Mouse (Mus musculus) embryonic facial prominence, embryonic 14.5 days (tissue): ENCODE measurements around the gene Camta1. TPM values are rescaled to one million over a fixed set of nuclear protein-coding genes. Genes with fewer than 3 reads are reported as not detected.

Experiments used
- ATAC-seq: fragments of 200-750 bp; cut with Nextera tagmentation; 2 replicates; pipeline ENCODE4 v1.8.0; 2017; ENCODE audit warnings: low read depth, moderate number of reproducible peaks, moderate TSS enrichment
- DNase-seq: peaks from one replicate; pipeline ENCODE4 v3.0.0-alpha.2; 2015; ENCODE audit warnings: low spot score
- H3K27ac ChIP-seq: fragments of 300-500 bp; sonication (generic); replicated peaks from 2 replicates; pipeline ENCODE4 v1.5.1; 2014; ENCODE audit warnings: low read depth, mild to moderate bottlenecking, low read length, moderate library complexity
- H3K27me3 ChIP-seq: fragments of 300-500 bp; sonication (generic); replicated peaks from 2 replicates; pipeline ENCODE4 v1.6.1; 2014; ENCODE audit warnings: low read length; ENCODE audit not compliant: control insufficient read depth, insufficient read depth
- H3K36me3 ChIP-seq: fragments of 300-500 bp; sonication (generic); 2 replicates; pipeline ENCODE4 v1.6.1; 2014; ENCODE audit warnings: low read length, mixed read lengths; ENCODE audit not compliant: control insufficient read depth, insufficient read depth
- H3K4me1 ChIP-seq: fragments of 300-500 bp; sonication (generic); 2 replicates; pipeline ENCODE4 v1.6.1; 2014; ENCODE audit warnings: antibody characterized with exemption, low read length; ENCODE audit not compliant: control insufficient read depth, insufficient read depth
- H3K4me2 ChIP-seq: fragments of 300-500 bp; sonication (generic); 2 replicates; pipeline ENCODE4 v1.6.1; 2014; ENCODE audit warnings: low read depth, mild to moderate bottlenecking, low read length, moderate library complexity, mixed read lengths
- H3K4me3 ChIP-seq: fragments of 300-500 bp; sonication (generic); 2 replicates; pipeline ENCODE4 v1.5.1; 2014; ENCODE audit warnings: low read depth, mild to moderate bottlenecking, low read length
- H3K9ac ChIP-seq: fragments of 300-500 bp; sonication (generic); 2 replicates; pipeline ENCODE4 v1.6.1; 2014; ENCODE audit warnings: low read depth, mild to moderate bottlenecking, low read length, moderate library complexity, mixed read lengths
- H3K9me3 ChIP-seq: fragments of 300-500 bp; sonication (generic); 2 replicates; pipeline ENCODE4 v1.6.1; 2016; ENCODE audit warnings: low read length; ENCODE audit not compliant: control insufficient read depth
- WGBS: fragments of 180-500 bp; shearing (Covaris S2); extraction: QIAGEN DNeasy Blood & Tissue Kit; methylation state at CpG from one replicate; pipeline ENCODE4 v1.1.7; 2014; 5-methylcytosine and 5-hydroxymethylcytosine counted together
- polyA plus RNA-seq: library from polyadenylated mRNA; unstranded; fragments of >200 nt; fragmentation: Nextera tagmentation; extraction: Ambion mirVana; gene quantifications from 2 replicates; pipeline ENCODE4 v1.2.1, GENCODE M21; 2014

Gene Camta1
- polyA plus RNA-seq, 1 experiment from 2014 or later = 77.3 TPM

GRCm38 (mm10) chr4:151140368-151140982 is 721.2 kb downstream of the Camta1 start:
- ATAC-seq = peak; percentile 42; the same call in 1 of the 2 replicates
- whole genome bisulfite sequencing = 11% methylated on average over 11 of the region's 20 CpGs

GRCm38 (mm10) chr4:151139053-151139840 is 722.4 kb downstream of the Camta1 start:
- H3K9ac ChIP-seq = peak overlapping the region; percentile 14; the same call in 1 of the 2 replicates
- WGBS = 7% methylated on average over 18 of the region's 20 CpGs
- H3K36me3 ChIP-seq = no peaks in the 10 kb centered on the region
- H3K4me1 ChIP-seq = peaks cover 12% of the 10 kb centered on the region; the same call in 1 of the 2 replicates
- H3K4me2 ChIP-seq = peak overlapping the region; percentile 45
- H3K9me3 ChIP-seq = no peaks in the 10 kb centered on the region
- H3K4me3 ChIP-seq = peak overlapping the region; percentile 16; the same call in 1 of the 2 replicates
- ATAC-seq (peak; percentile 42; the same call in 1 of the 2 replicates), DNase-seq (peak; percentile 89)
- no peak overlapping the region for H3K27ac ChIP-seq
- peaks cover 26% of the 10 kb centered on the region for H3K27me3 ChIP-seq

More at GRCm38 (mm10) chr4:151140368-151140982, 721.2 kb downstream of the Camta1 start:
- peaks cover 12% of the 10 kb centered on the region; the same call in 1 of the 2 replicates for H3K4me1 ChIP-seq
- H3K36me3 ChIP-seq = no peaks in the 10 kb centered on the region
- H3K9ac ChIP-seq = peak overlapping the region; percentile 27; the same call in 1 of the 2 replicates
- peaks cover 26% of the 10 kb centered on the region for H3K27me3 ChIP-seq
- no peak overlapping the region for H3K4me2 ChIP-seq
- H3K4me3 ChIP-seq = no peak overlapping the region
- peak; percentile 75 for DNase-seq
- no peaks in the 10 kb centered on the region for H3K9me3 ChIP-seq
- H3K27ac ChIP-seq = no peak overlapping the region

- no peaks in the 10 kb centered on the region for H3K9me3 ChIP-seq
These were observed 723.1 kb downstream of the Camta1 start for GRCm38 (mm10) chr4:151138586-151138985.

DNA sequence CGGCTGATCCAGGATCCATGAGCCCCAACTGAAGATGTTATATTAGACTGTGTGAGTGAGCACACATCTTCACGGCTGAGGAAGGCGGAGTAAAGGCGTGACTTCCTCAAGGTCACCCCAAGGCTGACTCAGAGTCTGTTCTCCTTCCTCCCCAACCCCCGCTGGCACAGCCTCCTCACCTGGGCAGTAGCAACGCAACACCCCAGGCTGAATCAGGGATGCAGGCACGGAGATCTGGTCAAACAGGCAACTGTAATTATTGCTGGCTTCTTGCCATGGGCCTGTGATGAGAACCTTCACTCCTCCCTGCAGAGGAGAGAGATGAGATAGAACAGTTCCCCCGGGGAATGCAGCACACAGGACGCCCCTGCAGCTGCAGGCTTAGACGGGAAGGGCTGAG is 723.5 kb downstream of the Camta1 start:
- Histone ChIP-seq H3K27me3 (peaks cover 26% of the 10 kb centered on the region), H3K9ac (no peak overlapping the region), H3K36me3 (no peaks in the 10 kb centered on the region), H3K4me2 (no peak overlapping the region), H3K4me1 (peaks cover 12% of the 10 kb centered on the region; the same call in 1 of the 2 replicates), H3K27ac (no peak overlapping the region), H3K9me3 (no peaks in the 10 kb centered on the region), H3K4me3 (no peak overlapping the region)
- 15% methylated on average over 10 of the region's 10 CpGs for WGBS
- DNase-seq = peak; percentile 74
- ATAC-seq = no peak

More at GRCm38 (mm10) chr4:151138586-151138985, 723.1 kb downstream of the Camta1 start:
- Histone ChIP-seq H3K4me1 (peaks cover 12% of the 10 kb centered on the region; the same call in 1 of the 2 replicates), H3K36me3 (no peaks in the 10 kb centered on the region), H3K9ac (no peak overlapping the region), H3K4me3 (no peak overlapping the region), H3K27me3 (peaks cover 26% of the 10 kb centered on the region), H3K4me2 (no peak overlapping the region; the same call in 1 of the 2 replicates), H3K27ac (no peak overlapping the region)
- ATAC-seq = no peak
- 13% methylated on average over 2 of the region's 2 CpGs for WGBS
- no peak for DNase-seq

DNA sequence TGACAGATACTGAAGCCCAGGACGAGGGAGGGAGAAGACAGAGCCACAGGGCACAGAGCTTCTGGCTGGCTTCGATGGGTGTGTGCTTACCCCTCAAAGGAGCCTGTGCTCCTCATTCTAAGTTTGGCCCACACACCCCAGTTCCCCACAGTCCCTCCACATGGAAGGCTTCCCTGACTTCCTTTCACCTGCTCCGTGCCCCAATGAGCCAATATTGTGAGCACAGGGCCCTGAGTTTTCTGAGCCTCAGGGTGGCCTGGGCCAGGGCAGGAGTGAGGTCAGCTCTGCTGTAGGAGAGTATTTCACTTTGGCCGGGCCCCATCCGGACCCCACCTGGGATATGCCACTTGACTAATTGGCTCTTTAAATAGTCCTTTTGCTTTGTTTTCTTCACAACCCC is 724.0 kb downstream of the Camta1 start:
- H3K4me1 ChIP-seq = peaks cover 12% of the 10 kb centered on the region; the same call in 1 of the 2 replicates
- no peak overlapping the region for H3K4me2 ChIP-seq
- 54% methylated on average over 5 of the region's 5 CpGs for WGBS
- no peak for ATAC-seq
- no peak overlapping the region for H3K4me3 ChIP-seq
- H3K36me3 ChIP-seq = no peaks in the 10 kb centered on the region
- H3K9me3 ChIP-seq = no peaks in the 10 kb centered on the region
- DNase-seq = no peak
- peaks cover 26% of the 10 kb centered on the region for H3K27me3 ChIP-seq
- no peak overlapping the region for H3K27ac ChIP-seq
- no peak overlapping the region for H3K9ac ChIP-seq

DNA sequence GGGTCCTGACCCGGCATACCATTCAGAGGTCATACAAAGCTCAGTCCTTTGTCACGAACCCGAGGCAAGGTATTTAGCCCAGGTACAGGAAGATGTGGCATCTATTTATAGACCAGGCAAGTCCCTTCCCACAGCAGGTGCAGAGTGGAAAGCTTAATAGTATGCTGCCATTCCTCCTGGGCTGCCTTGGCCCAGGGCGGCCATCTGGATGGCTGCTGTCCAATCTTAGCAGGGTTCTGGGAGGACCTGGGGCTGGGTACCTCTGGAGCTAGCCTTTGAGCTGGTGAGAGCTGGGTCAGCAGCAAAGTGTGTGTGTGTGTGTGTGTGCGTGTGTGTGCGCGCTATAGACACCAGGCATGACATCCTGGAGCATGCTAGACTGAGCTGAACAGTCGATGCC is 726.2 kb downstream of the Camta1 start:
- no peak for DNase-seq
- no peak overlapping the region for H3K4me3 ChIP-seq
- 75% methylated on average over 8 of the region's 8 CpGs for WGBS

GRCm38 (mm10) chr4:151133760-151134159 is 727.9 kb downstream of the Camta1 start:
- Histone ChIP-seq H3K9me3 (no peaks in the 10 kb centered on the region), H3K4me2 (no peak overlapping the region), H3K9ac (no peak overlapping the region), H3K27me3 (peaks cover 3% of the 10 kb centered on the region; the same call in 1 of the 2 replicates), H3K27ac (no peak overlapping the region), H3K36me3 (no peaks in the 10 kb centered on the region), H3K4me3 (no peak overlapping the region), H3K4me1 (peaks cover 16% of the 10 kb centered on the region; the same call in 1 of the 2 replicates)
- WGBS = 59% methylated on average over 4 of the region's 4 CpGs
- ATAC-seq (no peak), DNase-seq (no peak)

More for the DNA sequence above, 726.2 kb downstream of the Camta1 start:
- peaks cover 17% of the 10 kb centered on the region for H3K27me3 ChIP-seq
- no peaks in the 10 kb centered on the region for H3K9me3 ChIP-seq
- no peak overlapping the region for H3K4me2 ChIP-seq
- peaks cover 8% of the 10 kb centered on the region; the same call in 1 of the 2 replicates for H3K4me1 ChIP-seq
- no peak for ATAC-seq
- H3K9ac ChIP-seq = no peak overlapping the region
- no peaks in the 10 kb centered on the region for H3K36me3 ChIP-seq
- no peak overlapping the region for H3K27ac ChIP-seq

DNA sequence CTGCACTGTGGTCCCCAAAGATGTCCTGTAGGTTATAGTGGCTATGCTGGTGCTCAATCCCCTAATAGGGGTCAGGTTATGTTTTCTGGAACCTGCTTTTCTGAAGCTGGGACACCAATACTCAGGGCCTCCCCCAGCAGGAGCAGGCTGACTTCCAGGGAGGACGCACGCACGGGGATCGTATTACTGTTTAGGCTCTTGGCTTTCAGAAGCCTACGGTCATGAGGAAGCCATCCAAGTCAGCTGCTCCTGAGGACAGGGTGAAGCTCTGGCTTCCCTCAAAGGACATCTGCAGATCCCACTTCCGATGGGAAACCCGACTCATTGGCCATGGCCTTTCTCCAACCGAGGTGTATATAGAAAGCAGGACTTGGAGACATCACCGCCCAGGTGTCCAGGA is 729.2 kb downstream of the Camta1 start:
- Histone ChIP-seq H3K9ac (no peak overlapping the region), H3K27me3 (no peaks in the 10 kb centered on the region), H3K36me3 (no peaks in the 10 kb centered on the region), H3K4me1 (peaks cover 17% of the 10 kb centered on the region), H3K27ac (no peak overlapping the region), H3K4me2 (no peak overlapping the region), H3K9me3 (no peaks in the 10 kb centered on the region), H3K4me3 (no peak overlapping the region)
- DNase-seq = no peak
- no peak for ATAC-seq
- 53% methylated on average over 9 of the region's 9 CpGs for WGBS
